Comparison of ENCODE assay signal across 8 mouse cellular contexts in genomic region chr14:8080718-8081117, GRCm38 (mm10). TPM values are rescaled to one million over a fixed set of nuclear protein-coding genes. Genes with fewer than 3 reads are reported as not detected.
DNase-seq lines count a peak whose midpoint lies in the region; ATAC-seq and TF ChIP-seq lines count a peak whose summit lies in the region.

No protein-coding gene starts in this region.

- peak overlapping the region; percentile 98 for H3K27ac ChIP-seq in kidney, adult 2 months (ENCODE audit: insufficient read depth, low read depth, low read length)
- peak overlapping the region; percentile 95 for H3K27ac ChIP-seq in forebrain, postnatal 0 days (ENCODE audit: low read depth, low read length)
- H3K27ac ChIP-seq in limb, embryonic 11.5 days (replicated peaks; ENCODE audit: low read depth, low read length) = peak overlapping the region; percentile 86
- H3K27ac ChIP-seq in midbrain, embryonic 10.5 days (replicated peaks) = peak overlapping the region; percentile 95

- DNase-seq in kidney, adult 2 months = peak; percentile 25
- DNase-seq in kidney, postnatal 14 days = no peak
- peak; percentile 12 for DNase-seq in T-cell, adult 2 months (ENCODE audit: low spot score)
- DNase-seq in forebrain, postnatal 0 days = no peak
- no peak for DNase-seq in limb, embryonic 11.5 days (ENCODE audit: low spot score)
- DNase-seq in midbrain, embryonic 10.5 days (ENCODE audit: low spot score) = no peak
- DNase-seq in right cerebral cortex, postnatal 14 days = no peak
- DNase-seq in yolk sac, embryonic 10.5 days (ENCODE audit: low spot score) = no peak

- 0 out of 2 replicates have a peak, but pooled peaks cover 3% of the 10 kb centered on the region for H3K4me1 ChIP-seq in kidney, adult 2 months (ENCODE audit: control insufficient read depth, insufficient read depth, low read length)
- peaks cover 13% of the 10 kb centered on the region for H3K4me1 ChIP-seq in forebrain, postnatal 0 days (ENCODE audit: insufficient read depth)
- no peaks in the 10 kb centered on the region for H3K4me1 ChIP-seq in limb, embryonic 11.5 days (ENCODE audit: control insufficient read depth, insufficient read depth, low read length)
- H3K4me1 ChIP-seq in midbrain, embryonic 10.5 days = peaks cover 18% of the 10 kb centered on the region

- TF ChIP-seq POLR2A in kidney, adult 2 months (IDR thresholded peaks at IDR 0.05; ENCODE audit: low read depth, low read length) = no peak

- H3K9ac ChIP-seq in forebrain, postnatal 0 days = peak overlapping the region; percentile 89
- H3K9ac ChIP-seq in limb, embryonic 11.5 days (ENCODE audit: low read length) = peak overlapping the region; percentile 85

- no peaks in the 10 kb centered on the region for H3K36me3 ChIP-seq in kidney, adult 2 months (ENCODE audit: control insufficient read depth, insufficient read depth, low read length)
- peaks cover 10% of the 10 kb centered on the region for H3K36me3 ChIP-seq in forebrain, postnatal 0 days (ENCODE audit: insufficient read depth)
- no peaks in the 10 kb centered on the region for H3K36me3 ChIP-seq in limb, embryonic 11.5 days (ENCODE audit: control insufficient read depth, insufficient read depth, low read length)
- H3K36me3 ChIP-seq in midbrain, embryonic 10.5 days = peaks cover 20% of the 10 kb centered on the region

- H3K27me3 ChIP-seq in kidney, adult 2 months (replicated peaks; ENCODE audit: control insufficient read depth, insufficient read depth, low read length) = no peaks in the 10 kb centered on the region
- H3K27me3 ChIP-seq in forebrain, postnatal 0 days (ENCODE audit: insufficient read depth, low read length) = no peaks in the 10 kb centered on the region
- no peaks in the 10 kb centered on the region for H3K27me3 ChIP-seq in limb, embryonic 11.5 days (ENCODE audit: control insufficient read depth, insufficient read depth, low read length)
- H3K27me3 ChIP-seq in midbrain, embryonic 10.5 days (ENCODE audit: low read depth, poor library complexity, severe bottlenecking) = no peaks in the 10 kb centered on the region

- H3K9me3 ChIP-seq in forebrain, postnatal 0 days (ENCODE audit: low read length) = no peaks in the 10 kb centered on the region
- H3K9me3 ChIP-seq in limb, embryonic 11.5 days (ENCODE audit: control insufficient read depth, low read length) = no peaks in the 10 kb centered on the region
- H3K9me3 ChIP-seq in midbrain, embryonic 10.5 days (replicated peaks) = no peaks in the 10 kb centered on the region

- WGBS in kidney, adult 2 months = under 1% methylated on average over 11 of the region's 11 CpGs
- 4% methylated on average over 11 of the region's 11 CpGs for WGBS in forebrain, postnatal 0 days
- WGBS in limb, embryonic 11.5 days = 5% methylated on average over 11 of the region's 11 CpGs
- 13% methylated on average over 11 of the region's 11 CpGs for WGBS in midbrain, embryonic 10.5 days

- peak overlapping the region; percentile 83 for H3K4me3 ChIP-seq in kidney, adult 2 months (ENCODE audit: insufficient read depth, low read depth, low read length)
- H3K4me3 ChIP-seq in forebrain, postnatal 0 days (ENCODE audit: low read depth, low read length) = peak overlapping the region; percentile 76
- peak overlapping the region; percentile 71 for H3K4me3 ChIP-seq in limb, embryonic 11.5 days (ENCODE audit: low read depth, low read length)
- H3K4me3 ChIP-seq in midbrain, embryonic 10.5 days = peak overlapping the region; percentile 79

- peak; percentile 47 for ATAC-seq in forebrain, postnatal 0 days
- 0 out of 2 replicates have a peak, but pooled peaks have one; percentile 19 for ATAC-seq in limb, embryonic 11.5 days (ENCODE audit: insufficient number of reproducible peaks, low FRiP score, low TSS enrichment, low read depth)

- peak overlapping the region; percentile 92 for H3K4me2 ChIP-seq in forebrain, postnatal 0 days (ENCODE audit: low read depth)
- H3K4me2 ChIP-seq in limb, embryonic 11.5 days (ENCODE audit: low read depth, severe bottlenecking) = peak overlapping the region; percentile 80

- TF ChIP-seq CTCF in kidney, adult 2 months (conservative IDR thresholded peaks at IDR 0.05; ENCODE audit: insufficient read depth, insufficient read length, low read depth, low read length) = no peak
- no peak for TF ChIP-seq CTCF in forebrain, postnatal 0 days (IDR thresholded peaks at IDR 0.05; ENCODE audit: low read depth)

RNA-seq across cellular contexts. Expression of gene Rpp14, which starts 0.6 kb away (rescaled TPM):
- 9.0 and 13.8 TPM in 2 replicates for polyA plus RNA-seq in kidney, adult 2 months (2012; rRNA removed)
- total RNA-seq in forebrain, postnatal 0 days (2014; rRNA removed) = 40.5 and 47.7 TPM in 2 replicates
- polyA plus RNA-seq in forebrain, postnatal 0 days (2015; fragmentation: Nextera tagmentation; extraction: Ambion mirVana) = 37.3 and 43.8 TPM in 2 replicates
- 60.2 and 65.0 TPM in 2 replicates for polyA plus RNA-seq in limb, embryonic 11.5 days (2014; fragmentation: Nextera tagmentation; extraction: Ambion mirVana)
- 57.5 and 60.1 TPM in 2 replicates for polyA plus RNA-seq in midbrain, embryonic 10.5 days (2016; fragmentation: Nextera tagmentation; extraction: Ambion mirVana)

RNA-seq across cellular contexts. Expression of gene Pxk, which starts 17.3 kb away (rescaled TPM):
- polyA plus RNA-seq in kidney, adult 2 months (2012; rRNA removed) = 36.8 and 42.9 TPM in 2 replicates
- total RNA-seq in forebrain, postnatal 0 days (2014; rRNA removed) = 34.0 and 36.0 TPM in 2 replicates
- 38.6 and 45.1 TPM in 2 replicates for polyA plus RNA-seq in forebrain, postnatal 0 days (2015; fragmentation: Nextera tagmentation; extraction: Ambion mirVana)
- 26.2 and 28.2 TPM in 2 replicates for polyA plus RNA-seq in limb, embryonic 11.5 days (2014; fragmentation: Nextera tagmentation; extraction: Ambion mirVana)
- 14.7 and 17.8 TPM in 2 replicates for polyA plus RNA-seq in midbrain, embryonic 10.5 days (2016; fragmentation: Nextera tagmentation; extraction: Ambion mirVana)

Comparison
In these comparisons a context has a peak if more than half of its experiments do, and no peak if none do; other contexts are left out.
1. DNase-seq: peak in kidney, adult 2 months (single experiment) and T-cell, adult 2 months (single experiment); none in kidney, postnatal 14 days (single experiment), forebrain, postnatal 0 days (single experiment), limb, embryonic 11.5 days (single experiment), midbrain, embryonic 10.5 days (single experiment), right cerebral cortex, postnatal 14 days (single experiment) and yolk sac, embryonic 10.5 days (single experiment).
2. Peak in every context shown above with its lines, with median percentiles within 50 percentile points of each other: H3K27ac ChIP-seq and H3K4me3 ChIP-seq.